Mouse (Mus musculus): Measurements from ENCODE around the gene Gm19345.

Gene Gm19345

GRCm38 (mm10) chr7:19875948-19876682 is 24.3 kb downstream of the Gm19345 start:
- no peak for DNase-seq

- DNase-seq: no peak
These were observed 25.1 kb downstream of the Gm19345 start for GRCm38 (mm10) chr7:19876781-19877425.

GRCm38 (mm10) chr7:19880754-19881153 is 29.0 kb downstream of the Gm19345 start:
- no peak for DNase-seq

- no peak for DNase-seq
These were observed 36.0 kb downstream of the Gm19345 start, which contains the start of gene Ceacam19 for GRCm38 (mm10) chr7:19887849-19888248. TSS of gene Ceacam19 (minus strand) at chr7:19887965.

GRCm38 (mm10) chr7:19889881-19890280 is 38.1 kb downstream of the Gm19345 start:
- no peak for DNase-seq

Measured in cerebellum, adult 9-11 months (tissue).